Mouse (Mus musculus): ENCODE results near the gene Rab28.
"Not testable (repeated sequence)": the region's sequence is repeated elsewhere in the genome, so short reads cannot be mapped to it uniquely, and the experiment has no call there.

Gene Rab28

DNA sequence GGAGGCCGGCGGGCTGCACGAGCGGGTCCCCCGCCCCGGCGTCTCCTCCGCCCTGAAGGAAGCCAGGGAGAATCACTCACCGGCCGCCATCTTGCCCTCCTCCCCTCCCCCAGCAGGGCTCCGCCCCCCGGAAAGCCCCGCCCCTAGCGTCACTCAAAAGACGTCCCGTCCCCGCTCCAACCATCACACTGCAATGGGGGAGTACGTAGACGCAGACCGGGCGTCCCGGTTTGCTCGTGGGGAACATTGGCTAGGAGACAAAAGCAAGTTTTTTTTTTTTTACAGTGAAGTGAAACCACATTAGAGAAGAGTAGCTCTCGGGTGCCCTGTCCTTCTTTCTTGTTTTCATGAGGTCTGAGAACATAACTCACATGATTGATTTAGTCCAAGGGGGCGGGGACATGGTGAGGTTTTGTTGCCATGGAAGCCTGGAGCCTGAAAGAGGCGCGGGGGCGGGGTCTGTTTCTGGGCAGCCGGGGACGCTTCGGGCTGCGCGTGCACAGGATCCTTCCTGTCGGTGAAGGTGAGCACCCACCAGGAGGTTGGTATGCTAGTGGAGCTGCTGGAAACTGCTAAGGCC, at the start of gene Rab28:
Rab28 (minus strand) TSS at position 107 of the 580 bp plus-strand sequence.
- DNase-seq: peak; percentile 95 to 96

DNA sequence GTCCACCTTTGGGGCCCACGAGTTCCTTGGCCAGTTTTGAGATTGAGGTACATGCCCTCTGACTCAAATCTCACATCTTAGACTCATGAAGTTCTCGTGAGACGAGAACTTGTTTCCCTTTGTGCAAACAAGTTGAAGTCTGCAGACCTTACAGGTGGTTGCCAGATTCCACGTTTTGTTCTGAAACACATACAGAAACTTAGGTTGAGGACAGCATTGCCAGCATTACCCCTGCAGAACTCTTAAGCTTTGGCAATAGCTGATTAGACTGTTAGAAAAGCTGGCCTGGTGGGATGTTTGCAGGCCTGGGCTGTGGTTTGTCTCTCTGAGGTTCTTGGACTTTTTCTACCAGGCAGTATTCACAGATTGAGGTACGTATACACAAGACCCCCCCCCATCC, 49.4 kb upstream of the Rab28 start:
- DNase-seq: no peak

DNA sequence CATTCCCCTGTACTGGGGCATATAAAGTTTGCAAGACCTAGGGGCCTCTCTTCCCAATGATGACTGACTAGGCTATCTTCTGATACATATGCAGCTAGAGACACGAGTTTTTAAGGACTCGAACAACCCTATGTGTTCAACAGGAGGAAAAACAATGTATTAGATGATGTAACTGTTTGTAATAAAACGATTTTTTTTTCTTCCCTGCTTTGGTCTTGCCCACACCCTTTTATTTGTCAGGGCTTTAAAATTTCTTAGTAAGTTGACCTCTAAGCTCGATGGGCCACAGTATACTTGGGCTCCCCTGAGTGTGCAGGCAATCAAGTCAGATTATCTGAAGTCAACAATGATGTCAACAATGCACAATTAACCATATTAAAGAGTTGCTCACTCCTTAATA, 48.4 kb upstream of the Rab28 start:
- no peak for DNase-seq

DNA sequence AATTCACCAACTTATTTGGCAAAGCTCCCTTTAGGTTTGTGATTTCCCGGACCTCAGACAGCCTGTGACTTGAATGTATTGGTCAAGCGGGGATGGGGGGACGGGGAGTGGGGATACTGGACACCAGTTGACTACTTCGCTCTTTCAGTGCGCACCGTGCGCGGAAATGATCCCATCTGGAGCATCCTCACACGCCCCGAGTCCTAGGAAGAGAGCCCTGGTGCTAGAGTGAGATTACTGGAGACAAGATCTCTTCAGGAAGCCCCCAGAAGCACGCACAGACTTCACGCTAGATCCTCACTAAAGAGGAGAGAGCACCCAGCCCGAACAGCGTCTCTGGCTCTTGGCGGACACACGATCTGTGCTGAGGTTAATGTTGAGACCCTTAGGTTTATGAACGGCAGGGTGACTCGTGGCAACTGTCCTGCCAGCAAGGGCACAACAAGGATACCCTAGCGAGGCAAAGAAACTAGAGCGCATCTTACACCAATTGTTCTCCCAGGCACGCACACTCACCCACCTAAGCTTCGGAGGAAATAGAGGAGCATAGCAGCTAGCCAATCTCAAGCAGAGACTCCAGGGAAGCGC, 47.5 kb upstream of the Rab28 start:
- no peak for DNase-seq

DNA sequence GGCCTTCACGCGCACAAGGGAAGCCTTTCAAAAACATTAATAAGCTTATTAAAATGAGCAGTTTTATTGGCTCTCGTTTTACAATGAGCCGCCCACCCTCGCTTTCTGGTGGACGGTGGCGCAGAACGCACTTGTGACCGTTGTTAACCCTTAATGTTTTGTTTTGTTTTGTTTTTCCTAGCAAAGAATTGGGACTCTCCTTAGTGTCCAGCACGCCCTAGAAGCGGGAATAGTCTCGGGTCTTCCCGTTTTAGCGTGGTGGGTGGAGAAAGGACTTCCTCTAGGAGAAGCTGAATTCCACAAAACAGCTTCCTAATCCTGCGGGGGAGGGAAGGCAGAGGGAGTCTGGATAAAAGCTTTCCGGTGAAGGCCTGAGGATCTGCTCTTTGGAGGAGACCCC, 46.9 kb upstream of the Rab28 start:
- DNase-seq: no peak

DNA sequence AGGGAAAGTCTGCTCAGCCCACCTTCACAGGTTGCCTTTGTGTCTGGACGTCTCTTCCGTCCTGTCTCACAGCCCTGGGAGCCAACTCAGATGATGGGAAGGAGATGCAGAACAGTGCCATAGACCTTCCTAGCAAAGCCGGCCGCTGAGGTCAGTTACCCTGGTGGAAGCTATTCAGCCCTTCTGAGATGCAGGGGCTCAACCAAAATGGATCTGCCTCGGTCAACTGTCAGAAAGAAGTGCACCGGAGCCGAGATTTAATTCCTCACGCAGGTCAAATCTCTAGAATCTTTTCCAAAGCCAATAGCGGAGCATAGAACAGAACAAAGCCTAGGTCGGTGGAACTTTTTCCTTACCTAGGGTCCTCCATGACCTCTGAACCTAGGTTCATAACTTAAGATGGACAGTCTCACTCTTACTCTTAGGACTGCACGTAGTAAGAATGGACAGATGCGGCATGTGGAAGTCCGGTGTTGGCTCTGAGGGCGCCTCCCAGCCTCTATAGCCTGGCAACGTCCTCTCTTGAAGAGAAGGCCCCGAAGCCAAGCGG, 46.3 kb upstream of the Rab28 start:
- DNase-seq: no peak

DNA sequence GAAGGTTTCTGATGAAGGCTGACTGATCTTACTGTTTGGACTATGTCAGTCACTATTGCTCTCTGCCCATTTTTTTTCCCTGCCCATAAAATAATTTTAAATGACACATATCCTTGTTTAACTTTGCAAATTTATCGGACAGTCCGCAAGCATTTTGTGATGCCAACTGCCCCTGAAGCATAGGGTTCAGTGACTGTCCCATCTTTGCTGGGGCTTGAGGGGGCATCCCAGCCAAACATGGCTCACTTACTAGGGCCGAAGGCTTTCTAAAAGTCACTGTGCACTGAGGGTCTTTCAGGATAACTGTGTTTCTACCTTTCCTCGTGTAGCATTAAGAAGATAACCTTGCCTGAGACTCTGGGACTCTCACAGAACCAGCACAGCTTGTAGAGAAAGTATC, 44.8 kb upstream of the Rab28 start:
- no peak for DNase-seq

DNA sequence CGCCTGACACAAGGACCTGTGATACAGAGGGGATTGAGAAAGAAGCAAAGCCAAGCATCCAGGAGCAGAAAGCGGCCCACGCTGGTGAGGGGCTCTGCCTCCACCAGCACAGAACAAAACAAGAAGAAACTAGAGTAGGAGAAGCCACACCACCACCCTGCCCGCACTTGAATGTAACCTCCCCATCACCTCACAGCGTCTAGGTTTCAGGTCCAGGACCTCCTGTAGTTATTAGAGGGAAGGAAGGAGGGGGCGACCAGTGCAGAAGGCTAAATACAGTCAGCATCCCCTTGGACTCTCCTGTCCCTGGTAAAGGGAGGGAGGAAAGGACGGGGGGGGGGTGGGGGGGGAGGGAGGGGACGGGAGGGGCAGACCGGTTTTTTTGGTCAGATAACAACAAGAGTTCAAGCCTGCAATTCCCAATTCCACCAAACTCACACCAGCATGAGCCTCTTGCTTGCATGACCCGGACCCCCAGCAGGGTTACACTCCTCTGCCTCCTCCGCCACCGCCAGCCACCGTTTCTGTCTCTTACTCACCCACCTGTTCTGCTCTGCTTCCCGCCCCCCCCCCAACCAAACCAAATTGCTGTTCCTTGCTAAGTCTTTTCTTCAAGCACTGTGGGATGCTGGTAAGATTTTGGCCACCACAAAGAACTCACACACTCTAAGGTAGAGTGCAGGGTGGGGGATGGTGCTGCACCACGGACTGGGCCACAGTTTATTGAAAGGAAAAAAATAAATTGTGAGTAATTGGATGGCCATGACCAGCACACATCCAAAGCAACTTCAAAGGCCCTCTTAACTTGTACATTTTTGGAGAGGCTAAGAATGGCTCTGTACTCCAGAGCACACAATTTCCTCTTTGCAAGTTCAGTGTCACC, 37.2 kb upstream of the Rab28 start:
- DNase-seq: no peak

DNA sequence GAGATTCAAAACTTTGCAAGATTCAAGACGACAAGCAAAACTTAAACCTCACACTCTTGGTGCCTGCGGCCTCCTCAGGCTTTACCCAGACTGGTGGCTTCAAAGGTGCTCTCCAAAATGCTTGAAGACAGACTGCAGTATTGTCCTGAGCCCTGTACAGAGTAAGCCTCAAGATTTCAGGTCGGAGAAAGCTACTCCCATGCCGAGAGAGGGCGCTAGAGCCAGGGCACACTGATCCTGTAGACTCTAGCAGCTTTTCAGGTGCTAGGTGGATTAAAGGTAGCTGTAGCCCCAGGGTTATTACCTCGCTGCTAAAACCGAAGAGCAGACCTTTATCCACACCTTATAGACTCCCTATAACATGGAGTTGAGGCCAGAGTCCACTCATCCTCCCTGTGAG, 36.3 kb upstream of the Rab28 start:
- no peak for DNase-seq

DNA sequence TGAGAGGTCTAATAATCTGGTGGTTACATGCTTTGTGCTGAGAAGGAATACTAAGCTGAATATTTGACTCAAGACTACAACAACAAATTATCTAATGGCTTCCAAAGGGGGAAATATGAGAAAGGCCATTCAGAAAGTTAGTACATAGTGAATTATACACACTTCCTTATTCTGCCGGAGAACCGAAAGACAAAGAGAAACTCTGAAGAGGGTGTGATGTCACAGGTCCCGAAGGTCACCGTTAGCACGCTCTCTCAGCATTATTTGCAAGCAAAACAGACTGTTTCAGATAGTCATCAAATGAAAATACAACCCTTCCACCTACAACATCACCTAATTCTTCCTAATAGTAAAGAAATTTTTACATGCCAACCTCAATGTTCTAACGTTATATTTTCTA, 30.9 kb upstream of the Rab28 start:
- no peak for DNase-seq

DNA sequence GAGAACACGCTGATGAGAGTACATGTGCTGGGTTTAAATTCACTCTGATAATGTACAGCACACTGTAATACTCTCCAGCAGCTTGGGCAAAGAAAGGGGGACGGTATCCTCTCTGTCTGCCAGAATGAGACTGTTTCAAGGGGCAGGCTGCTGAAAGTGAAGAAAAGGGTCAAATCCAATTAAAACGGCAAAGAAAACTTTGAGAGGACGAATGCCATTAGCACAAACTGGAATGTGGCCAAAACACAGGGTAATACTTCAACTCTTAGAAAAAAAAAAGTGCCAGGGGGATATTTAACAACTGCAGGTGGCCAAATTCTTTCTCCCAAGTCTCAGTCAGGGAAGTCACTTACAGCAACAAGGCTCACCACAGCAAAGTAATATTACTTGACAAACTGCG, 29.1 kb upstream of the Rab28 start:
- no peak for DNase-seq

DNA sequence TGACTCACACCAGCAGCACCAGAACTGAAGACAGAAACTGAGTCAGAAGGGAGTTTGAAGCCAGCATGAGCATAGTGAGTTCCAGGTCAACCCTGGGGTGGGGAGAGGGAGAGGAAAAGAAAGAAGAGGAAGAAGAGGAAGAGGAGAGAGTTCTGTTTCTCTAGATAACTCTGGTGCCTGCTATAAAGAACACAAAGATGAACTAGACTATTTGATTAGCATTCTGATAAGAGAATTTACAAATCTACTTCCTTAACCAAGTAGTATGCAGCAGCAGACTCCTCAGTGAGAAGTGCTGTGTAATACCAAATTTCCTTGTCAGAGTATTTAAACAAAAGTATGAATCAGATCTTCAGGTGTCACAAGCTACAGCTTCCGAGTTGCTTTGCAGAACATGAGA, 19.1 kb upstream of the Rab28 start:
- DNase-seq: no peak

DNA sequence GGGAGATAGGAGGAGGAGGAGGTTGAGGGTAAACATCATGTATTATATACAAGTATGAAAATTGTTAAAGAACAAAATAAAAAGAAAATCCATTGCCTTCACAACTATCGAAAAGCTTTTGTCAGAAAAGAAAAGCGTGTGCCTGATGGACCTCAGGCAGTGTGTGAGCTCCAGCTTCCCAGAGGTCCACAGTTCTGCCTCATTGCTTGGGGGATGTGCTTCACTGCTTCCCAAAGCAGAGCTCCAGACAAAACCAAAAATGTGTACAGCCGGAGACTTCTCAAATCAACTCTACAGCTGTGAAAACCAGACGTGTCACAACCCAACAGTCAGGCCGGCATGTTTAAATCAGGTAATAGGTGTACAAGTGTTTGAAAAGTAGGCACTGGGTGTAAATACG, 17.6 kb upstream of the Rab28 start:
- DNase-seq: no peak

DNA sequence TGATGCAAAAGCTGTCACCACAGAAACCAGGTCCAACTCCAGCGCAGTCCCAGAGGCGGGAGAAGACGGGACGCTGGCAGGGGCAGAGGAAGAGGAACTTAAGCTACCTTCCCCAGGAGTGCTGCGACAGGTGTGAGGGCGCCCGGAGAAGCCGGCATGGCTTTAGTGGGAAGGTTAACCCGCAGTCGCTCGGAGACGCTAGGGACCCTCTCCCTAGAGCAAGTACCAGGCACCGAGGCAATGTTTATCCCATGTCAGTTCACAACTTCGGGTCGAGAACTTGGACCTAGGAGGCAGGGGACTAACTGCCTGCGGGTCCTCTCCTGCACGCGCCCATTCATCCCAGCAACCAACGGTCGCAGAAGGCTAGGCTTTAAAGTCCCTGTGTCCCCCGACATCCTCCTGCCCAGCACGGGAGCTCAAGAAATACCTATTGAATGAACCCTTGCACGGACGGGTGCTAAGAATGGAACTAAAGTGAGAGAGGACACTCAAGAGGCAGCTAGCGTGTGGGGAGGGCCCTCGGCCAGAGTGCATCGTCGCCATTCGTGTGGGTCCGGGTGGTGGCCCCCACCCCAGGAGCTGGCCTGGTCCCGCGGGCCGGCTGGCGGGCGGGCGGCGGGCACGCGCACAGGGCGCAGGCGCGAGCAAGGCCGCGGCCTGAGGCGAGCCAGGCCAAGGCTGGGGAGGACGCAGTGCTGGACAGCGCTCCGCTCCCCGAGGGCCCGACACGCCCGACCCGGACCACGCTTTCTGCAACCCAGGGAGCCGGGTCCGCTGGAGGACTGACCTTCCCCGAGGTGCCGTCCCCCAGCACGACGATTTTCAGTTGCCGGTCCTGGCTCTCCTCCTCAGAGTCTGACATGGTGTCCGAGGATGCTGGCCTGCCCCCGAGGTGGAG, 592 bp downstream of the Rab28 start:
- DNase-seq: peak; percentile 55 to 82

DNA sequence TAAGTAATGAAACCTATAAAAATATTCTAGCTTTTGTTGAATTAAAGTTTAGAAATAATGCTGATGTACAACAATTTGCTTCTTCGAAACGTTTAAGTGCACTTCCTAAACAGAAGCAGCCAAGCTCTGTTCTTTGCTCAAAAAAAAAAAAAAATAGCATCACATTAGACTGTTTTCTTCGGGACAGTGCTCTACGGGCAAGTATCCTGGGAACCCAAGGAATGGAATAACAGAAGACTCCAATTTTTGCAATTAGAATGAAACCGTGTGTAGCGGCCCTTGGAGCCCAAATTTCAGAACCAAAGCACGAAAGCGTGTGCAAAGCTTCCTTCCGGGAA, 1.2 kb downstream of the Rab28 start:
- DNase-seq: no peak

DNA sequence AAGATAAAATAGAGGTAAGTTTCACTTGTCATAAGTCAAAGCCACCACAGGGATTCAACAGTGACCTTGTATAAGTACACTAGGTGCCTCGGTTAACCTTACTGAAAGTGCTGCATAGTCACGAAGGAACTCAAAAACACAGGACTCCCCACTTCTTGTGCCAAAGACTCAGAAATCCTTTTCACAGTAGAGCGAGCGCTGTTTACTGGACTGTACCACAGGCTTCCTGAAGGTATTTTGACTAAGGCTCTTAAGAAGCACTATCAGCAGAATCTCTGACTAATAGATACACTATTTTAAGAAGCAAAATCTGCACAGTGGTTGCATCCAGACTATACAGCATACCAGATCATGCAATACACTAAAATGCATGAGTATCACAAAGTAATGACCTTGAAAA, 6.9 kb downstream of the Rab28 start:
- DNase-seq: not testable (repeated sequence)

DNA sequence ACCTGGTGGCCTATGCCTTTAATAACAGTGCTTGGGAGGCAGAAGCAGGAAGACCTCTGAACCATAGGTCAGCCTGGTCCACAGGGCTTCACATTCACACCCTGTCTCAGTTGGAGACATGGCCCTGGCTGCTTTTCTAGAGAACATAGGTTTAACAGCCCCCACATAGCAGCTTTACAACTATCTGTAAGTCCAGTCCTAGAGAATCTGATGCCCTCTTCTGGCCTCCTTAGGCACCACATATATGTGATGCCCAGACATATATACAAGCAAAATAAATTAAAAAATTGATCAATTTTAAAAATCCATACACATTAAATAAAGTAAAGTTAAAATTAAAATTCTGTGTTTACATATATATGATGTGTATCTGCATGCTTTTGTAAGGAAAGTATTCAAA, 10.0 kb downstream of the Rab28 start:
- peak in 1 of 2 experiments; percentile 8 for DNase-seq

DNA sequence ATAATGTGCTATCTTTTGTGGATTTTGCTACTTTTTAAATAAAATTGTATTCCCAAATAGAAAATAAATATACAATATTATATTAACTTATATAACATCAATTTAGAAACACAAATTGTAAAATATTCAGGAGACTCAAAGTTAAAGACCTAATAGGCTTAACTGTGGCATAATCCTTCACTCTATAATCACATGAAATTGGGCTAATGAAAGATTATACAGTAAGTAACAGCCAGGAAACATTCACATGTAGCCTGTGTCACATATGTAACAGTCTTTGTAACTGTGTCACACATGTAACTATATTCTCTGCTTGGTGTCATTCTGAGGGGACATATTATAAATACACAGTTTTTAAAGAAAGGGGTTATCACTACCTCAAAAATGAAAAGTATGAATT, 22.9 kb downstream of the Rab28 start:
- DNase-seq: no peak

DNA sequence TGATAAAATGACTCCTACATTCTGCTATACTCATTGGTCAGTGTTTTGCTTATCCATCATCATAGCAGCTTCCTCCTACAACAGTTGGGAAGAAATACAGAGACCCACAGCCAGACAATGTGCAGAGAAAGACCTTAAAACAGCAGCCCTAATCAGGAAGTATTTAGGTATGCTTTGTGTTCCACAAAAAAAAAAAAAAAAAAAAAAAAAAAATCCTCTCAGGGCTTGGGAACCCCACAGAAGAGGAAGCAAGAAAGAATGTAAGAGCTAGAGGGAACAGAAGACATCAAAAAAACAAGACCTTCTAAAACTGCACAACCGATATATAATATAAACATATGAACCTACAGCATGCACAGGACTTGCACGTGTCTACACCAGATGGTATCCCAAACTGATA, 24.0 kb downstream of the Rab28 start:
- no peak for DNase-seq

DNA sequence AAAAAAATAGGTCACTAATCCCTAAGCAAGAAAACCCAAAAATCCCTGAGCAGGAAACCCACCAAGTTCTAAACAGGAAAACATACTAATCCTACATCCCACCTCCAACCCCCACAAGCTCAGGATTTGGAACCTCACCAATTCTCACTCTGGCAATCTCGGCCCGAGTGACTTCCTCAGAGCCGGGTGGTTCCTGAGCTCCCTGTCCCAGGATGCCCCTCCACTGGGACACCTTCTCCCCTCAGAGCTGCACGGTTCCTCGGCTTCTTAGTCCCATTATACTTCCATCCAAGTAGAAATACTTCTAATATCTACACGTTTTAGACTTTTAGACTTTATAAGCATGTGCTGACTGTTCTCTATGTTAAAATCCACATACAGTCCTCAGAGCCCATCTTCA, 41.9 kb downstream of the Rab28 start:
- DNase-seq: no peak

DNA sequence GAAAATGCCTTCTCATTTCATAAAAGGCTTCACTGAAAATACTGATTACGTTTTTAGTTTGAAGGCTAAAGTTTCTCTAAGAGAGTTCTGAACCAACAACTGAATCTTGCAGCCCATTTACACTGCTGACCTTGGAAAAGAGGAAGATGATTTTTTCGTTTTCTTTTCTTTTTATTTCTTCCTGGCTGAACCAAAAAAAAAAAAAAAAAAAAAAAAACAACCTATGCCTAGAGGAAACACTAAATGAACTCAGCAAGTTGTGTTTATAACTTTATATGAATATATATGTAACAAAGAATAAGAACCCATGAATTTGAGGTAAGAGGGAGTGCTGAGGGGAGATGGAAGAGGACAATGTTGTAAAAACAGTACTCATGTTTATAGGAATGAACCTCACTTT, 71.2 kb downstream of the Rab28 start:
- no peak for DNase-seq

DNA sequence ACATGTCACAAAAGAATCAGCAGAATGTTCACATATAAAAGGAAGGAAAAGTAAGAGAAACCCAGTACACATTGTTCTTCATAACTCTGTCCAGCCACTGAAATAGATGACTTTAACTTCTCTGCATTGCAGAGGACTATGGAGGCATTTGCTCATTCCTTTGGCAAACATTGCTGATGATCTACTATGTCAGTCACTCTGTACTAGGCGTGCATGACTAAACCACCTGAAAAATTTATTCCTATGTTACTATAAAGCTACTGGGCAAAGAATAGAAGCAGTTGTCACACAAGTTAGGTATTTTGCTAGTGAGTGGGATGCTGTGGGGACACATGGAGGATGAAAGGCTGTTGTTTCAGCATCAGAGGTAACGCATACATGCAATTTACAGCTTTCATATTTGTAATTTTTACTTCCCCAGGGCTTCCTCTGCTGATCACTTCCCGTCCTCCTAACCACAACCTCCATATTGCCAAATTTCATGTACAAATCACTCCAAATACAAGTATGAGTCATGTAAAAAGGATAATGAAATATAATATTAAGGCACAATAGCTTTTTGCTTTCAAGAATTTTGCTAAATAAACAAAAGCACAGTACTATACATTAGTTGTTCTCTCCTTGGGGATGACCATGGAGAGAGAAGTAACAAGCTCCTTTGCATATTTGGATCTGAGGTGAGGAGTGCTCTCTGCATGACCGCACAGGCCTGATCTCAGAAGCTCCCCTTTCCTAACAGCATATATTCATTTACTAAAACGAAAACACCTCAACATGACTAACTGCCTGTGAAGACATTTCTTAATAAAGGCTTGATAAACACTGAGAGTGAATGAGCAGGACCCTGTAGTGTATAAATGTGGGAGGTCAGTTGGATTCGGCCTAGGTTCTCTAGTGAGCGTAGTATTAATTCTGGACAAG, 80.5 kb downstream of the Rab28 start:
- no peak for DNase-seq
